Mouse (Mus musculus): Measurements from ENCODE around the gene Mrfap1. TPM values are rescaled to one million over a fixed set of nuclear protein-coding genes. Genes with fewer than 3 reads are reported as not detected.

Gene Mrfap1
- 78.2 and 84.3 TPM in 2 replicates for polyA plus RNA-seq (2012; rRNA removed)

DNA sequence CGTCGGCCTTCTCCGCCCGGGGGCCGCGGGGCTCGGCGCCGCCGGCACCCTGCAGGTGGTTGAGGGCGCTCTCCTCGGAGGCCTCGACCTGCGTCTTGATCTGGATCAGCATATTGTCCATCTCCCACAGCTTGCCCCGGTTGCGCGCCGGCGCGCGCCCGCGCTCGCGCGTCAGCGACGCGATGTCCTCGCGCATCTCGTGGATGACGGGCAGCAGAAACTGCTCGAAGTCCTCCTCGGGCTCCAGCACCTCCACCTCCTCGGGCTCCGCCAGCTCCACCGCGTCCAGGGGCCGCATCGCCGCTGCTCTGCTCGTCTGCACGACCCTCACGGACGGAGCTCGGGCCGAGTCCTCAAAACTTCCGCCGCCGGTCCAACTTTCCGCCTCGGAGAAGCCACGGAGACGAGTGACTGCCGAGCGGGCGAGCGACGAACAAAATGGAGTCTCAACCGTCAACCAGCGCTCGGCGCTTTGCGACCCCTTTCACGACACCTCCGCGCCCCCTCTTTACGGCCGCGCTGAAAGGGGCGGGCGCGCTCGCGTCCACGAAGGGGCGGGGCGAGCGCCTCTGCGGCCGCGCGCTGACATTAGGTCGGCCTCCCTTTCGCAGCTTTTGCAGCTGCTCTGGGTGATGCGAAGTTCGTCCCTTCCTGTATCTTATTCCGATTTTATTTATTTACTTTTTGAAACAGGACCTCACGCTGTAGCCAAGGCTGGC is at the start of gene Mrfap1:
Mrfap1 (minus strand) TSS at position 477 of the 719 bp plus-strand sequence.

DNA sequence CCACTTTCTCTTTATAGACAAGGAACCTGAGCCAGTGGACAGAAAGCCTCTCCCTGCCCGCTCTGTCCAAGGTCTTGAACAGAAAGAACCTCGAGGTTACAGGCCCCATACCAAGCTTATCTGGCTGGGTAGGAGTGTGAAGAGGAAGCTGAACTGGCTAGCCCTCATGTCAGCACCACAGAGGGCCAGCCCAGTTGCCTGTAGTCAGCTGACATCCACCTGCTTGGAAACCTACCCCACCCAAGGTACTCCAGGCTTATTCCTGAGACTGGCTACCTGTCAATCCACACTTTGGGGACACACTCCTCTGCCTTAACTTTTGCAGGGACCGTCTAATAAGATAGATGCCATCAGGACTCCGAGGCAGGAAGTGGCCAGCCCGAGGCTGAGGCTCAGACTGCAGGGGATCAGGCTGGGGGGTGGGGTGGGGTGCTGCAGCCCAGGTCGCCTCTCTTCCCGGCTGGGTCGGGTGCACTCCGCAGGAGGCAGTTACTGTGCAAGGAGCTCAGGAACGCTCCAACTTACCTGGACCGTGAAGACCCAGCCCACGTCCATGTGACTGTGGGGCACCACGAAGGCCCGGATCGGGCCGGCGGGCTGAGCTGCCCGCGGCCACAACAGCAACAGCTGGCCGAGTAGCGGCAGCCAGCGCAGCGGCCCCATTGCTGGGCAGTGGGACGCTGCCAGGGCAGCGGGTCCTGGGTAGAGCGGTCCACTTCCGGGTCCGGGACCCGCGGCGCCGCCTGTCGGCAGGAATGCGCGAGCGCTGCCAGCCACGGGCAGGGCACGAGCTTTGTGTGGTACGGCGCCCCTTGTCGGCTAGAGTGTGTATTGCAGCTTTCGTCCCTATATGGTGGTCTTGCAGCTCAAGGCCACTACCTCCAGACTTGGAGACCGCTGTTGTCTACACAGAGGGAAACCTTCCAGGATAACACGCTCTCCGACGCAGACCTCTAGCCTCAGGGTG is 33.6 kb upstream of the Mrfap1 start, which contains the start of gene Man2b2:
Man2b2 (minus strand) TSS at position 741 of the 967 bp plus-strand sequence.

DNA sequence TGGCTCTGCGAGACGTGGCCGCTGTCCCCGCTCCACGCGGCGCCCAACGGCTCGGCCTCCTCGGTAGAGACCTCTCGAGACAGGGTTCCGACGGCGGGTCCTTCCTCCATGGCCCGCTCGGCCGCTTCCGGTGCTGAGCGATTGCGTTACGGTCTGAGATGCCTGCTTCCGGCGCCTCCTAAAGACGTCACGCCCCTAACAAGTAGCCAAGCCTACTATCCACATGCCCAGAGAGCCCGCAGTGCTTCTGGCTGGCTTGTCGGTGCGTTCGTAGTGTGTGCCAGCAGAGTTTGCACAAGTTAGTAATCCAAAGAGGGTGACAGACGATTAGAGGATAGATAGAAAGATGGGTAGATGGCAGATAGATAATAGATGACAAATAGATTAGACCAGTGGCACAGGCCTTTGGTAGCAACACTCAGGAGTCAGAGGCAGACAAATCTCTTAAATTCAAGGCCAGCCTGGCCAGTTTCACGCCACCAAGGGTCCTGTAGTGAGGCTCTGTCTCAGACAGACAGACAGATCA is 48.0 kb downstream of the Mrfap1 start, which contains the start of gene Bloc1s4:
Bloc1s4 (minus strand) TSS at position 115 of the 526 bp plus-strand sequence.

Other genes starting within 250 kb of the Mrfap1 start
- 8.4 and 9.7 TPM in 2 replicates for gene Tbc1d14, start 203.5 kb downstream of the Mrfap1 start, polyA plus RNA-seq (2012; rRNA removed)
- 17.0 and 19.3 TPM in 2 replicates for gene D5Ertd579e, start 100.7 kb downstream of the Mrfap1 start, polyA plus RNA-seq (2012; rRNA removed)
- 9.8 and 12.0 TPM in 2 replicates for gene Bloc1s4, start 48.1 kb downstream of the Mrfap1 start, polyA plus RNA-seq (2012; rRNA removed)
- 10.3 and 11.9 TPM in 2 replicates for gene Man2b2, start 33.9 kb upstream of the Mrfap1 start, polyA plus RNA-seq (2012; rRNA removed)
- 0.01 TPM in 1 of 2 replicates, not detected in the other for gene Ppp2r2c, start 71.7 kb upstream of the Mrfap1 start, polyA plus RNA-seq (2012; rRNA removed)
- gene Wfs1, start 192.4 kb upstream of the Mrfap1 start, polyA plus RNA-seq (2012; rRNA removed), result 0.60 and 0.71 TPM in 2 replicates